Mouse (Mus musculus): ENCODE data around the gene Arih1. TPM values are rescaled to one million over a fixed set of nuclear protein-coding genes. Genes with fewer than 3 reads are reported as not detected.

Arih1 gene
- total RNA-seq (2023; ENCODE audit: inconsistent age): 139 to 145 TPM (median 142 TPM) in 4 replicates

DNA sequence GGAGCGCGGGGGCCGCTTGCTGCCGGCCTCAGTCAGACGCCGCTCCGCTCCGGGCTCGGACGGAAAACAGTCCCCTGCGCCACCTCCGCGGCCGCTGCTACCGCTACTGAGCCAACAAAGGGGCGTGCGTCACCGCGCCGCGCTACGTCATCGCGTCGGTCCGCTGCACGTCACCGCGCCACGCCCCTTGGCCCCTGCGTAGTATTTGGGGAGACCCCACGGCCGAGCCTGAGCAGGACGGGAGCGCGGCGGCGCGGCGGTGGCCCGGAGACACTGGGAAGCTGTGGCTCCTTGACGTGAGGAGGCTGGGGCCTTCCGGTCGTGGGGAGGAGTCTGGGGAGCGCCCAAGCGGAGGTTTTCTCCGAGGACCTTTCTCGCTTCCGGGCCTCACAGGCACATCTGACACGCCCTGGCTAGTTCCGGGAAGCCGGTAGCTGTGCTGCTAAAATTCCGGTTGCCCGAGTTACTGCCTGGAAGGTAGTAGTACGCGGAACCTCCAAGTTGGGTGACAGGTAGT is at the start of gene Arih1:
Arih1 (minus strand) TSS at position 70 of the 517 bp plus-strand sequence.

GRCm38 (mm10) chr9:59353253-59353639 is 133.2 kb downstream of the Arih1 start, which contains the start of gene Bbs4:
Gene Bbs4 (minus strand): TSS chr9:59353508.

Other genes with a start within 250 kb of the Arih1 start
- gene Adpgk, start 195.1 kb downstream of the Arih1 start, total RNA-seq (2023; ENCODE audit: inconsistent age): 54.6 to 64.5 TPM (median 59.7 TPM) in 4 replicates
- gene Bbs4, start 133.1 kb downstream of the Arih1 start, total RNA-seq (2023; ENCODE audit: inconsistent age): 5.6 to 7.3 TPM (median 6.2 TPM) in 4 replicates
- 55.9 to 63.6 TPM (median 59.0 TPM) in 4 replicates for gene Hexa, start 52.9 kb upstream of the Arih1 start, total RNA-seq (2023; ENCODE audit: inconsistent age)
- gene Tmem202, start 53.2 kb upstream of the Arih1 start, total RNA-seq (2023; ENCODE audit: inconsistent age): 0.67 to 0.93 TPM in 2 of 4 replicates, not detected in the others
- gene Celf6, start 91.3 kb upstream of the Arih1 start, total RNA-seq (2023; ENCODE audit: inconsistent age): not detected in 4 replicates
- gene Parp6, start 130.7 kb upstream of the Arih1 start, total RNA-seq (2023; ENCODE audit: inconsistent age): 58.6 to 72.8 TPM (median 62.2 TPM) in 4 replicates
- gene Pkm, start 169.8 kb upstream of the Arih1 start, total RNA-seq (2023; ENCODE audit: inconsistent age): 255 to 286 TPM (median 269 TPM) in 4 replicates
- gene Gramd2, start 193.5 kb upstream of the Arih1 start, total RNA-seq (2023; ENCODE audit: inconsistent age): not detected in 4 replicates

Data from B cell, adult (primary cell).